Mouse (Mus musculus) liver, embryonic 15.5 days (tissue): ENCODE data around the gene Cox19. TPM values are rescaled to one million over a fixed set of nuclear protein-coding genes. Genes with fewer than 3 reads are reported as not detected.
A peak's percentile ranks its signal among the peaks of the same experiment; 100 is the strongest.

Experiments used
- ATAC-seq: fragments of 200-750 bp; cut with Nextera tagmentation; 2 replicates; pipeline ENCODE4 v1.8.0; 2017; ENCODE audit warnings: moderate number of reproducible peaks, mild to moderate bottlenecking, moderate library complexity; ENCODE audit not compliant: insufficient read depth
- H3K27ac ChIP-seq: fragments of 300-500 bp; sonication (generic); replicated peaks from 2 replicates; pipeline ENCODE4 v1.5.1; 2015; ENCODE audit warnings: mild to moderate bottlenecking, inconsistent platforms
- H3K27me3 ChIP-seq: fragments of 300-500 bp; sonication (generic); 2 replicates; pipeline ENCODE4 v1.6.1; 2015; ENCODE audit warnings: mild to moderate bottlenecking, inconsistent platforms
- H3K36me3 ChIP-seq: fragments of 300-500 bp; sonication (generic); replicated peaks from 2 replicates; pipeline ENCODE4 v1.6.1; 2015; ENCODE audit warnings: moderate library complexity, mild to moderate bottlenecking, inconsistent platforms
- H3K4me1 ChIP-seq: fragments of 300-500 bp; sonication (generic); replicated peaks from 2 replicates; pipeline ENCODE4 v1.6.1; 2015; ENCODE audit warnings: inconsistent platforms
- H3K4me2 ChIP-seq: fragments of 300-500 bp; sonication (generic); 2 replicates; pipeline ENCODE4 v1.6.1; 2015; ENCODE audit warnings: moderate library complexity, mild to moderate bottlenecking, inconsistent platforms
- H3K4me3 ChIP-seq: fragments of 300-500 bp; sonication (generic); replicated peaks from 2 replicates; pipeline ENCODE4 v1.5.1; 2015; ENCODE audit warnings: mild to moderate bottlenecking, inconsistent platforms
- H3K9ac ChIP-seq: fragments of 300-500 bp; sonication (generic); 2 replicates; pipeline ENCODE4 v1.6.1; 2015; ENCODE audit warnings: moderate library complexity, mild to moderate bottlenecking, inconsistent platforms
- H3K9me3 ChIP-seq: fragments of 300-500 bp; sonication (generic); replicated peaks from 2 replicates; pipeline ENCODE4 v1.6.1; 2016; ENCODE audit warnings: inconsistent platforms
- WGBS: fragments of 180-500 bp; shearing (Covaris S2); methylation state at CpG from one replicate; pipeline ENCODE4 v1.1.7; 2015; ENCODE audit warnings: mixed read lengths; ENCODE audit not compliant: insufficient replicate concordance; 5-methylcytosine and 5-hydroxymethylcytosine counted together
- polyA plus RNA-seq: library from polyadenylated mRNA; unstranded; fragments of >200 nt; fragmentation: Nextera tagmentation; extraction: Ambion mirVana; gene quantifications from 2 replicates; pipeline ENCODE4 v1.2.1, GENCODE M21; 2015

Cox19 gene
- polyA plus RNA-seq, 1 experiment from 2014 or later = 49.3 TPM

- peak overlapping the region; percentile 92 for H3K27ac ChIP-seq
- no peaks in the 10 kb centered on the region for H3K9me3 ChIP-seq
- peak overlapping the region; percentile 94 for H3K9ac ChIP-seq
- H3K4me1 ChIP-seq = peaks cover 98% of the 10 kb centered on the region
- no peaks in the 10 kb centered on the region for H3K27me3 ChIP-seq
- ATAC-seq = peak; percentile 82
- peak overlapping the region; percentile 73 for H3K4me3 ChIP-seq
- WGBS = 1% methylated on average over 39 of the region's 39 CpGs
- H3K36me3 ChIP-seq = no peaks in the 10 kb centered on the region
- peak overlapping the region; percentile 96 for H3K4me2 ChIP-seq
Measured at GRCm38 (mm10) chr5:139371631-139372401, 20.6 kb upstream of the Cox19 start.

DNA sequence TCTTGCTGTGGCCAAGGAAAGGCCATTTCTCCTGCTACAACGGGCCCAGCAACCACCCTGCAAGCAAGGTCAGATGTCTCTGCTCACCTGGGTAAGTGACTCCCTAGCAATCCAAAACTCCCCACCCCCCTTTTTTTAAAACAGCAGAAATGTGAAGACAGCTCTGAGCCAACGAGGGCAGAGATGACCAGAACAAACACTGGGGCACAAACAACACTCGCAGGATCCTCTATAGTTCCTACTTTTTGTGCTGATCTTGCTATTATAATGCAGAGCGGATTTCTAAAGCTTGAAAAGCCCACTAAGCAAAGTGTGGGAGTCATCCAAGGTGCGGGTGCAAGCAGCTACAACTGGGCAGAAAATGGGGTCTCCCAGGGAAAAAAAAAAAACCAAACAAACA lies 19.9 kb upstream of the Cox19 start:
- Histone ChIP-seq H3K36me3 (no peaks in the 10 kb centered on the region), H3K27me3 (no peaks in the 10 kb centered on the region), H3K4me1 (peaks cover 98% of the 10 kb centered on the region), H3K9ac (peak overlapping the region; percentile 94), H3K4me2 (peak overlapping the region; percentile 96), H3K9me3 (no peaks in the 10 kb centered on the region), H3K27ac (peak overlapping the region; percentile 92), H3K4me3 (peak overlapping the region; percentile 73)
- 63% methylated on average over 5 of the region's 5 CpGs for WGBS
- ATAC-seq = no peak

GRCm38 (mm10) chr5:139370336-139370735 lies 19.1 kb upstream of the Cox19 start:
- H3K4me3 ChIP-seq = 0 out of 2 replicates have a peak overlapping the region, but pooled peaks have one; percentile 0
- H3K4me2 ChIP-seq = peak overlapping the region; percentile 96
- H3K9ac ChIP-seq = no peak overlapping the region
- H3K36me3 ChIP-seq = no peaks in the 10 kb centered on the region
- H3K27me3 ChIP-seq = no peaks in the 10 kb centered on the region
- ATAC-seq = no peak
- 74% methylated on average over 6 of the region's 6 CpGs for whole genome bisulfite sequencing
- peak overlapping the region; percentile 92 for H3K27ac ChIP-seq
- peaks cover 96% of the 10 kb centered on the region for H3K4me1 ChIP-seq
- no peaks in the 10 kb centered on the region for H3K9me3 ChIP-seq

GRCm38 (mm10) chr5:139368638-139369320 lies 17.6 kb upstream of the Cox19 start:
- H3K4me2 ChIP-seq = 0 out of 2 replicates have a peak overlapping the region, but pooled peaks have one; percentile 1
- H3K27ac ChIP-seq = peak overlapping the region; percentile 92
- H3K9ac ChIP-seq = no peak overlapping the region
- no peaks in the 10 kb centered on the region for H3K9me3 ChIP-seq
- 78% methylated on average over 11 of the region's 11 CpGs for WGBS
- no peak overlapping the region for H3K4me3 ChIP-seq
- no peaks in the 10 kb centered on the region for H3K27me3 ChIP-seq
- no peaks in the 10 kb centered on the region for H3K36me3 ChIP-seq
- no peak for ATAC-seq
- H3K4me1 ChIP-seq = peaks cover 96% of the 10 kb centered on the region

GRCm38 (mm10) chr5:139367884-139368458 lies 16.8 kb upstream of the Cox19 start:
- H3K9me3 ChIP-seq = no peaks in the 10 kb centered on the region
- ATAC-seq = no peak
- no peaks in the 10 kb centered on the region for H3K36me3 ChIP-seq
- no peak overlapping the region for H3K4me3 ChIP-seq
- peak overlapping the region; percentile 92 for H3K27ac ChIP-seq
- no peak overlapping the region for H3K4me2 ChIP-seq
- H3K27me3 ChIP-seq = no peaks in the 10 kb centered on the region
- 72% methylated on average over 4 of the region's 4 CpGs for WGBS
- H3K9ac ChIP-seq = no peak overlapping the region
- H3K4me1 ChIP-seq = peaks cover 90% of the 10 kb centered on the region

GRCm38 (mm10) chr5:139366484-139366883 lies 15.3 kb upstream of the Cox19 start:
- no peak for ATAC-seq
- Histone ChIP-seq H3K9ac (no peak overlapping the region), H3K4me2 (no peak overlapping the region), H3K27ac (peak overlapping the region; percentile 92; the same call in 1 of the 2 replicates), H3K4me3 (no peak overlapping the region), H3K9me3 (no peaks in the 10 kb centered on the region), H3K4me1 (peaks cover 76% of the 10 kb centered on the region), H3K27me3 (no peaks in the 10 kb centered on the region), H3K36me3 (no peaks in the 10 kb centered on the region)
- 59% methylated on average over 11 of the region's 11 CpGs for WGBS

DNA sequence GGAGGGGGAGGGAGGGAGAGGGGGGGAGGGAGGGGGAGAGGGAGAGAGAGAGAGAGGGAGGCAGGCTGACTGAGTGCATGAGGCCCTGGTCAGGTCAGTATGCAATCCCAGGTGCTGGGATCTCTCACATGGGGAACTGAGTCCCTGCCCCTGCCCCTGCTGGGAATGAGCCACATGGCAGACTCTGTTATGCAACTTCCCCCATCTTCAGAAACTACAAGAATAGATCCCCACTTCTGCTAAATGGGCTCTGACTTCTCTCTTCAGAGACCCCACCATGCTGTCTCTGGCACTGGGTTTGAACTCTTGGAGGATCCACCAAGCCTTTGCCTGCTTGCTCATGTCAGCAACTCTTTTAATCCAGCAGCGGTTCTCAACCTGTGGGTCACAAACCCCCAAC lies 14.6 kb upstream of the Cox19 start:
- Histone ChIP-seq H3K9me3 (no peaks in the 10 kb centered on the region), H3K36me3 (no peaks in the 10 kb centered on the region), H3K9ac (no peak overlapping the region), H3K27ac (peak overlapping the region; percentile 92; the same call in 1 of the 2 replicates), H3K4me3 (no peak overlapping the region), H3K4me1 (peaks cover 70% of the 10 kb centered on the region), H3K4me2 (peak overlapping the region; percentile 10; the same call in 1 of the 2 replicates), H3K27me3 (no peaks in the 10 kb centered on the region)
- 52% methylated on average over 1 of the region's 1 CpGs for WGBS
- ATAC-seq = no peak

GRCm38 (mm10) chr5:139364911-139365571 lies 13.8 kb upstream of the Cox19 start:
- peak overlapping the region; percentile 82 for H3K27ac ChIP-seq
- peak; percentile 17; the same call in 1 of the 2 replicates for ATAC-seq
- 38% methylated on average over 5 of the region's 5 CpGs for WGBS
- H3K4me2 ChIP-seq = peak overlapping the region; percentile 43
- no peaks in the 10 kb centered on the region for H3K9me3 ChIP-seq
- H3K27me3 ChIP-seq = no peaks in the 10 kb centered on the region
- H3K4me1 ChIP-seq = peaks cover 62% of the 10 kb centered on the region
- H3K36me3 ChIP-seq = no peaks in the 10 kb centered on the region
- H3K9ac ChIP-seq = 0 out of 2 replicates have a peak overlapping the region, but pooled peaks have one; percentile 7
- H3K4me3 ChIP-seq = no peak overlapping the region

DNA sequence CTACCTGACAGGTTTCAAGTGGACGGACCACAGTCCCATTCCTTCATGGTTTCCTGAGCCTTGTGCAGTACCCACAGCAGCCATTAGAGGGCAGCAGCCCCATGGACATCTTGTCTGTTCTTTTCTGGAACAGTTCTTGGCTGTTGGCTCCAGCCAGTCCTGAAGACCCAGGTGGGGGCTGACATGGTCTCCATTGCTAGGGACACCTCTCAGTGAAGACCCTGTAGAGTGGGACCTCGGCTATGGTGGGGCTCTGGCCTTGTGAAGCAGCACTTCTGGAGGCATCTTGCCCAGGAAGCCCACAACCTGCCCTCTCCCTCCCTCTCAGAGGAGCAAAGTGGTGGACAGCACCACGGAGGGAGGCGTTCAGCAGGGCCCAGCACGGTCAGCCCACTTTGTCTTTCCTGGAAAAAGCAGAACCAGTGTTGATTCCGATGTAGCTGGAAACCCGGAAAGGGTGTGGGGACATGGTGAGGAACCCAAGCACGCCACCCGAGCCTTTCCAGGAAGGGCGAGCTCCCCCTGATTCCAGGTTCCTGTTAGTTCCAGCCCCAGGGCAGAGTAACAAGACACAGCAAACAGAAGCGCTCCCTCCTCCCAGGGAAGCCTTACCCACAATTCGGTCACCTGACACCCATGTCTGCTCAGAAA lies 13.2 kb upstream of the Cox19 start:
- Histone ChIP-seq H3K27ac (peak overlapping the region; percentile 82), H3K9me3 (no peaks in the 10 kb centered on the region), H3K27me3 (no peaks in the 10 kb centered on the region), H3K4me1 (peaks cover 55% of the 10 kb centered on the region), H3K36me3 (no peaks in the 10 kb centered on the region), H3K4me2 (peak overlapping the region; percentile 43), H3K9ac (0 out of 2 replicates have a peak overlapping the region, but pooled peaks have one; percentile 7), H3K4me3 (no peak overlapping the region)
- 20% methylated on average over 12 of the region's 12 CpGs for WGBS
- ATAC-seq = peak; percentile 49

- Histone ChIP-seq H3K9me3 (no peaks in the 10 kb centered on the region), H3K9ac (no peak overlapping the region), H3K4me1 (peaks cover 51% of the 10 kb centered on the region), H3K4me2 (0 out of 2 replicates have a peak overlapping the region, but pooled peaks have one; percentile 43), H3K36me3 (no peaks in the 10 kb centered on the region), H3K27me3 (no peaks in the 10 kb centered on the region), H3K27ac (no peak overlapping the region), H3K4me3 (no peak overlapping the region)
- 55% methylated on average over 7 of the region's 7 CpGs for WGBS
- ATAC-seq = no peak
Measured at GRCm38 (mm10) chr5:139363858-139364257, 12.6 kb upstream of the Cox19 start.
